Mouse (Mus musculus) stomach, postnatal 0 days (tissue): Measurements from ENCODE around the gene Bckdha. TPM values are rescaled to one million over a fixed set of nuclear protein-coding genes. Genes with fewer than 3 reads are reported as not detected.

Experiments used
- ATAC-seq: fragments of 200-750 bp; cut with Nextera tagmentation; 2 replicates; pipeline ENCODE4 v1.8.0; 2017; ENCODE audit not compliant: low FRiP score, low TSS enrichment
- DNase-seq: peaks from one replicate; pipeline ENCODE4 v3.0.0-alpha.2; 2016; ENCODE audit warnings: low spot score
- H3K27ac ChIP-seq: fragments of 300-500 bp; sonication (generic); replicated peaks from 2 replicates; pipeline ENCODE4 v1.5.1; 2014; ENCODE audit warnings: mild to moderate bottlenecking, control low read depth
- H3K27me3 ChIP-seq: fragments of 300-500 bp; sonication (generic); 2 replicates; pipeline ENCODE4 v1.6.1; 2014; ENCODE audit warnings: low read length; ENCODE audit not compliant: control insufficient read depth, insufficient read depth
- H3K36me3 ChIP-seq: fragments of 300-500 bp; sonication (generic); 2 replicates; pipeline ENCODE4 v1.6.1; 2014; ENCODE audit warnings: low read length, mixed read lengths; ENCODE audit not compliant: control insufficient read depth, insufficient read depth
- H3K4me1 ChIP-seq: fragments of 300-500 bp; sonication (generic); replicated peaks from 2 replicates; pipeline ENCODE4 v1.6.1; 2014; ENCODE audit warnings: antibody characterized with exemption; ENCODE audit not compliant: control insufficient read depth, insufficient read depth
- H3K4me2 ChIP-seq: fragments of 300-500 bp; sonication (generic); replicated peaks from 2 replicates; pipeline ENCODE4 v1.6.1; 2014; ENCODE audit warnings: low read depth, mild to moderate bottlenecking, control low read depth, moderate library complexity
- H3K4me3 ChIP-seq: fragments of 300-500 bp; sonication (generic); 2 replicates; pipeline ENCODE4 v1.5.1; 2014; ENCODE audit warnings: low read depth, low read length, control low read depth
- H3K9ac ChIP-seq: fragments of 300-500 bp; sonication (generic); 2 replicates; pipeline ENCODE4 v1.6.1; 2014; ENCODE audit warnings: mild to moderate bottlenecking, low read length, control low read depth, mixed read lengths
- H3K9me3 ChIP-seq: fragments of 300-500 bp; sonication (generic); 2 replicates; pipeline ENCODE4 v1.6.1; 2016; ENCODE audit warnings: low read length; ENCODE audit not compliant: control insufficient read depth
- CTCF ChIP-seq: IDR thresholded peaks from 2 replicates; pipeline ENCODE4 v1.5.1; 2016; ENCODE audit warnings: antibody characterized with exemption, low read depth, mild to moderate bottlenecking, moderate library complexity
- EP300 ChIP-seq: optimal IDR thresholded peaks from 2 replicates; pipeline ENCODE3; 2016; ENCODE audit warnings: antibody characterized with exemption
- WGBS: fragments of 180-500 bp; shearing (Covaris S2); extraction: QIAGEN DNeasy Blood & Tissue Kit; methylation state at CpG from one replicate; pipeline ENCODE4 v1.1.7; 2014; 5-methylcytosine and 5-hydroxymethylcytosine counted together
- polyA plus RNA-seq: library from polyadenylated mRNA; unstranded; fragments of >200 nt; fragmentation: Nextera tagmentation; extraction: Ambion mirVana; gene quantifications from 2 replicates; pipeline ENCODE4 v1.2.1, GENCODE M21; 2015

The Bckdha gene
- polyA plus RNA-seq, 1 experiment from 2014 or later, result 63.8 TPM

- no peaks in the 10 kb centered on the region for H3K27me3 ChIP-seq
- H3K4me1 ChIP-seq, result peaks cover 6% of the 10 kb centered on the region; the same call in 1 of the 2 replicates
- TF ChIP-seq CTCF, result no peak
- TF ChIP-seq EP300, result no peak
- no peak for DNase-seq
- H3K27ac ChIP-seq, result no peak overlapping the region
- H3K4me3 ChIP-seq, result no peak overlapping the region
- ATAC-seq, result no peak
- no peaks in the 10 kb centered on the region for H3K9me3 ChIP-seq
- H3K36me3 ChIP-seq, result no peaks in the 10 kb centered on the region
- no peak overlapping the region for H3K4me2 ChIP-seq
- H3K9ac ChIP-seq, result no peak overlapping the region
- WGBS, result 94% methylated on average over 7 of the region's 7 CpGs
Observed at GRCm38 (mm10) chr7:25677013-25677412, 18.2 kb upstream of the Bckdha start.

- Histone ChIP-seq H3K9me3 (no peaks in the 10 kb centered on the region), H3K4me1 (peaks cover 5% of the 10 kb centered on the region; the same call in 1 of the 2 replicates), H3K27me3 (no peaks in the 10 kb centered on the region), H3K4me2 (no peak overlapping the region), H3K9ac (no peak overlapping the region), H3K4me3 (no peak overlapping the region), H3K36me3 (no peaks in the 10 kb centered on the region), H3K27ac (no peak overlapping the region)
- ATAC-seq, result no peak
- TF ChIP-seq CTCF (no peak), EP300 (no peak)
- WGBS, result 23% methylated on average over 15 of the region's 15 CpGs
- DNase-seq, result peak; percentile 69
Observed at GRCm38 (mm10) chr7:25676085-25676781, 17.5 kb upstream of the Bckdha start.

GRCm38 (mm10) chr7:25675405-25675804 is 16.6 kb upstream of the Bckdha start:
- H3K4me2 ChIP-seq, result no peak overlapping the region
- H3K4me3 ChIP-seq, result no peak overlapping the region
- no peak overlapping the region for H3K9ac ChIP-seq

GRCm38 (mm10) chr7:25674719-25675300 is 16.0 kb upstream of the Bckdha start, which contains the start of gene Tmem91:
Gene Tmem91, minus strand, starts transcription at chr7:25675166.
- Histone ChIP-seq H3K27me3 (no peaks in the 10 kb centered on the region), H3K36me3 (no peaks in the 10 kb centered on the region), H3K4me3 (peak within 1 kb of the TSS; percentile 28), H3K4me1 (peaks cover 3% of the 10 kb centered on the region; the same call in 1 of the 2 replicates), H3K4me2 (peak within 1 kb of the TSS; percentile 51), H3K9me3 (no peaks in the 10 kb centered on the region), H3K27ac (no peak within 1 kb of the TSS), H3K9ac (peak within 1 kb of the TSS; percentile 45; the same call in 1 of the 2 replicates)
- TF ChIP-seq CTCF, result no peak
- no peak for TF ChIP-seq EP300
- DNase-seq (no peak), ATAC-seq (no peak)
- 3% methylated on average over 26 of the region's 29 CpGs for WGBS

More at GRCm38 (mm10) chr7:25675405-25675804, 16.6 kb upstream of the Bckdha start:
- no peak for ATAC-seq
- no peak for DNase-seq
- WGBS, result 54% methylated on average over 6 of the region's 6 CpGs
- TF ChIP-seq EP300 (no peak), CTCF (no peak)
- Histone ChIP-seq H3K4me1 (peaks cover 3% of the 10 kb centered on the region; the same call in 1 of the 2 replicates), H3K9me3 (no peaks in the 10 kb centered on the region), H3K36me3 (no peaks in the 10 kb centered on the region), H3K27ac (no peak overlapping the region), H3K27me3 (no peaks in the 10 kb centered on the region)

- peak overlapping the region; percentile 28; the same call in 1 of the 2 replicates for H3K4me3 ChIP-seq
- no peak for ATAC-seq
- H3K4me1 ChIP-seq, result 0 out of 2 replicates have a peak, but pooled peaks cover 3% of the 10 kb centered on the region
- no peak overlapping the region for H3K27ac ChIP-seq
- no peaks in the 10 kb centered on the region for H3K9me3 ChIP-seq
- no peaks in the 10 kb centered on the region for H3K27me3 ChIP-seq
- WGBS, result 25% methylated on average over 9 of the region's 9 CpGs
- no peaks in the 10 kb centered on the region for H3K36me3 ChIP-seq
- H3K4me2 ChIP-seq, result peak overlapping the region; percentile 51; the same call in 1 of the 2 replicates
- TF ChIP-seq CTCF (no peak), EP300 (no peak)
- H3K9ac ChIP-seq, result no peak overlapping the region
- no peak for DNase-seq
Observed at GRCm38 (mm10) chr7:25674297-25674696, 15.5 kb upstream of the Bckdha start.

GRCm38 (mm10) chr7:25672442-25672841 is 13.7 kb upstream of the Bckdha start:
- no peak overlapping the region for H3K9ac ChIP-seq
- no peak overlapping the region for H3K4me3 ChIP-seq
- DNase-seq (no peak), ATAC-seq (no peak)
- 52% methylated on average over 4 of the region's 4 CpGs for WGBS
- 0 out of 2 replicates have a peak, but pooled peaks cover 5% of the 10 kb centered on the region for H3K36me3 ChIP-seq
- H3K27me3 ChIP-seq, result no peaks in the 10 kb centered on the region
- H3K4me2 ChIP-seq, result no peak overlapping the region
- TF ChIP-seq EP300, result no peak
- peak; percentile 35 for TF ChIP-seq CTCF
- H3K4me1 ChIP-seq, result 0 out of 2 replicates have a peak, but pooled peaks cover 3% of the 10 kb centered on the region
- H3K27ac ChIP-seq, result no peak overlapping the region
- H3K9me3 ChIP-seq, result no peaks in the 10 kb centered on the region
